Mouse (Mus musculus) intestine, embryonic 16.5 days (tissue): ENCODE data around the gene Sync. TPM values are rescaled to one million over a fixed set of nuclear protein-coding genes. Genes with fewer than 3 reads are reported as not detected.
A peak's percentile ranks its signal among the peaks of the same experiment; 100 is the strongest.

Source experiments
- ATAC-seq: fragments of 200-750 bp; cut with Nextera tagmentation; 2 replicates; pipeline ENCODE4 v1.8.0; 2017; ENCODE audit warnings: moderate TSS enrichment, moderate library complexity
- H3K27ac ChIP-seq: fragments of 300-500 bp; sonication (generic); 2 replicates; pipeline ENCODE4 v1.5.1; 2014; ENCODE audit warnings: mild to moderate bottlenecking, low read length
- H3K27me3 ChIP-seq: fragments of 300-500 bp; sonication (generic); replicated peaks from 2 replicates; pipeline ENCODE4 v1.6.1; 2014; ENCODE audit warnings: low read length, control low read depth, mixed read lengths; ENCODE audit not compliant: control insufficient read depth, insufficient read depth
- H3K36me3 ChIP-seq: fragments of 300-500 bp; sonication (generic); 2 replicates; pipeline ENCODE4 v1.6.1; 2014; ENCODE audit warnings: low read length, control low read depth; ENCODE audit not compliant: control insufficient read depth, insufficient read depth
- H3K4me1 ChIP-seq: fragments of 300-500 bp; sonication (generic); 2 replicates; pipeline ENCODE4 v1.6.1; 2014; ENCODE audit warnings: low read length, control low read depth, mixed read lengths; ENCODE audit not compliant: control insufficient read depth, insufficient read depth
- H3K4me2 ChIP-seq: fragments of 300-500 bp; sonication (generic); 2 replicates; pipeline ENCODE4 v1.6.1; 2014; ENCODE audit warnings: low read depth, low read length, control low read depth
- H3K4me3 ChIP-seq: fragments of 300-500 bp; sonication (generic); 2 replicates; pipeline ENCODE4 v1.5.1; 2014; ENCODE audit warnings: mild to moderate bottlenecking, low read length
- H3K9ac ChIP-seq: fragments of 300-500 bp; sonication (generic); 2 replicates; pipeline ENCODE4 v1.6.1; 2014; ENCODE audit warnings: low read depth, low read length
- H3K9me3 ChIP-seq: fragments of 300-500 bp; sonication (generic); 2 replicates; pipeline ENCODE4 v1.6.1; 2016; ENCODE audit warnings: low read length, control low read depth; ENCODE audit not compliant: control insufficient read depth
- WGBS: fragments of 180-500 bp; shearing (Covaris S2); extraction: QIAGEN DNeasy Blood & Tissue Kit; methylation state at CpG from one replicate; pipeline ENCODE4 v1.1.7; 2014; 5-methylcytosine and 5-hydroxymethylcytosine counted together
- polyA plus RNA-seq: library from polyadenylated mRNA; unstranded; fragments of >200 nt; fragmentation: Nextera tagmentation; extraction: Ambion mirVana; gene quantifications from 2 replicates; pipeline ENCODE4 v1.2.1, GENCODE M21; 2015

The Sync gene
- polyA plus RNA-seq: 1.1 and 1.3 TPM in 2 replicates

- Histone ChIP-seq H3K9me3 (no peaks in the 10 kb centered on the region), H3K36me3 (no peaks in the 10 kb centered on the region), H3K27me3 (peaks cover 8% of the 10 kb centered on the region; the same call in 1 of the 2 replicates), H3K4me2 (peak within 1 kb of the TSS; percentile 100), H3K27ac (no peak within 1 kb of the TSS), H3K9ac (peak within 1 kb of the TSS; percentile 72), H3K4me3 (peak within 1 kb of the TSS; percentile 61), H3K4me1 (peaks cover 18% of the 10 kb centered on the region)
- ATAC-seq: peak; percentile 49
- WGBS: 1% methylated on average over 41 of the region's 53 CpGs
Observed at GRCm38 (mm10) chr4:129287472-129287981, at the start of gene Sync. Gene Sync (plus strand): TSS chr4:129287617.

DNA sequence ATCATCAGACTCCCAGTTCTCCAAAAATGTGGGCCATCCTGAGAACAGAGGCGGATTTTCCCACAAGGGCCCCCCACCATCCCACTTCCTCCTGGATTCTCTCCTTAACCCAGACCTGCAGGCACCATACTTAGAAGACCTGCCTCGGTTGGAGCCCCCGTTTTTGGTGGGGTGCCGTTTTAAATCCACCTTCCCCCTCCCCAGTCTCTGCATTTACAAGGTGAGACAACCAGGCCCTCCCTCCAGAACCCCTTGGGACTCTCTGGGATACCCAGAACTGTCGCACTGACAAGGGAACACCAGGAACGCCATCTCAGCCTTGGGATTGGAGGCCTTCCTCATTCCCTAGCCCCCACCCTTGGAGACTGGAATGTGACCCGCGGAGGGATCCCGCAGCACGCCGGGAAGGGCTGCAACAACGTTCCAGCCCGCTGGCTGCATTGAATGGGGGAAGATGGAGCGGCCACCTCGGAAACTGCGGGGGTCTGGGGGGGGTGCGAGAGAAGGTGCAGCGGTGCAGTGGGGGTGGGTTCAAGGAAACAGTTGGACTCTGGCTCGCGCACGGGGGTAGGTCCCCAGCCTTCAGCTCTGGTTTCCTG, 49.5 kb upstream of the Sync start:
- Histone ChIP-seq H3K4me3 (peak overlapping the region; percentile 71), H3K4me1 (peaks cover 72% of the 10 kb centered on the region), H3K36me3 (no peaks in the 10 kb centered on the region), H3K4me2 (peak overlapping the region; percentile 99), H3K9me3 (no peaks in the 10 kb centered on the region), H3K27me3 (no peaks in the 10 kb centered on the region), H3K27ac (peak overlapping the region; percentile 90), H3K9ac (peak overlapping the region; percentile 80)
- ATAC-seq: no peak
- 10% methylated on average over 21 of the region's 21 CpGs for WGBS

DNA sequence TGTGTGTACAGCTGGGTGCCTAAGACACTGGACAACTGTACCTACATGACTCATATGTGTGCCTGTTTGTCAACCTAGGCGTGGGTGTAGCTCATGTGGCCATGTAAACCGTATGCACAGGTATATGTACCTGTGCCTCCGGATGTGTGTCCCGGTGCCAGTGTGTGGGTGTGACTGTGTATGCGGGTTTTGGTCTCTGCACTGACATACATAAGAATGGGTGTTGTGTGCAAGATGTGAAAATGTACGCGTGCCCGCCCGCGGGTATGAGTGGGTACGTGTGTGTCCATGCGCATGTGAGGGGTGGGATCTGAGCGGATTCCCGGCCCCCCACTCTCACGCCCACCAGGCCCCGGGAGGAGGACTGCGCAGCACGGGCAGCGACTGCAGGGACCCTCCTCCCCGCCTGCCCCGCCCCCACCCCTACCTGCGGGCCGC, 48.8 kb upstream of the Sync start:
- Histone ChIP-seq H3K36me3 (no peaks in the 10 kb centered on the region), H3K4me1 (peaks cover 66% of the 10 kb centered on the region), H3K4me3 (peak overlapping the region; percentile 71), H3K9ac (peak overlapping the region; percentile 80), H3K27me3 (no peaks in the 10 kb centered on the region), H3K9me3 (no peaks in the 10 kb centered on the region), H3K27ac (peak overlapping the region; percentile 73), H3K4me2 (peak overlapping the region; percentile 99)
- peak; percentile 23 for ATAC-seq
- under 1% methylated on average over 19 of the region's 23 CpGs for WGBS

GRCm38 (mm10) chr4:129239075-129239474, 48.3 kb upstream of the Sync start:
- ATAC-seq: peak; percentile 83
- Histone ChIP-seq H3K9ac (peak overlapping the region; percentile 80), H3K36me3 (no peaks in the 10 kb centered on the region), H3K9me3 (no peaks in the 10 kb centered on the region), H3K27ac (peak overlapping the region; percentile 73), H3K4me1 (peaks cover 66% of the 10 kb centered on the region), H3K4me2 (peak overlapping the region; percentile 99), H3K27me3 (no peaks in the 10 kb centered on the region), H3K4me3 (peak overlapping the region; percentile 71)
- WGBS: 0% methylated on average over 26 of the region's 29 CpGs

- Histone ChIP-seq H3K4me3 (no peak overlapping the region), H3K4me2 (no peak overlapping the region), H3K27ac (no peak overlapping the region; the same call in 1 of the 2 replicates), H3K4me1 (peaks cover 61% of the 10 kb centered on the region), H3K27me3 (no peaks in the 10 kb centered on the region), H3K9ac (peak overlapping the region; percentile 43), H3K36me3 (no peaks in the 10 kb centered on the region), H3K9me3 (no peaks in the 10 kb centered on the region)
- 35% methylated on average over 7 of the region's 7 CpGs for WGBS
- ATAC-seq: no peak
Observed at GRCm38 (mm10) chr4:129241898-129242297, 45.5 kb upstream of the Sync start.

- Histone ChIP-seq H3K9me3 (no peaks in the 10 kb centered on the region), H3K4me3 (no peak overlapping the region), H3K27me3 (no peaks in the 10 kb centered on the region), H3K4me1 (peaks cover 57% of the 10 kb centered on the region), H3K4me2 (0 out of 2 replicates have a peak overlapping the region, but pooled peaks have one; percentile 12), H3K36me3 (no peaks in the 10 kb centered on the region), H3K27ac (peak overlapping the region; percentile 31), H3K9ac (peak overlapping the region; percentile 43)
- ATAC-seq: no peak
- WGBS: 50% methylated on average over 4 of the region's 4 CpGs
Observed at GRCm38 (mm10) chr4:129242327-129242726, 45.1 kb upstream of the Sync start.

- WGBS: 41% methylated on average over 4 of the region's 4 CpGs
- H3K27me3 ChIP-seq: peaks cover 2% of the 10 kb centered on the region; the same call in 1 of the 2 replicates
- H3K4me1 ChIP-seq: peaks cover 53% of the 10 kb centered on the region
- ATAC-seq: no peak
- H3K9ac ChIP-seq: peak overlapping the region; percentile 43; the same call in 1 of the 2 replicates
- 0 out of 2 replicates have a peak overlapping the region, but pooled peaks have one; percentile 12 for H3K4me2 ChIP-seq
- no peak overlapping the region for H3K4me3 ChIP-seq
- peak overlapping the region; percentile 31; the same call in 1 of the 2 replicates for H3K27ac ChIP-seq
- H3K36me3 ChIP-seq: no peaks in the 10 kb centered on the region
- no peaks in the 10 kb centered on the region for H3K9me3 ChIP-seq
Observed at GRCm38 (mm10) chr4:129242761-129243160, 44.7 kb upstream of the Sync start.

DNA sequence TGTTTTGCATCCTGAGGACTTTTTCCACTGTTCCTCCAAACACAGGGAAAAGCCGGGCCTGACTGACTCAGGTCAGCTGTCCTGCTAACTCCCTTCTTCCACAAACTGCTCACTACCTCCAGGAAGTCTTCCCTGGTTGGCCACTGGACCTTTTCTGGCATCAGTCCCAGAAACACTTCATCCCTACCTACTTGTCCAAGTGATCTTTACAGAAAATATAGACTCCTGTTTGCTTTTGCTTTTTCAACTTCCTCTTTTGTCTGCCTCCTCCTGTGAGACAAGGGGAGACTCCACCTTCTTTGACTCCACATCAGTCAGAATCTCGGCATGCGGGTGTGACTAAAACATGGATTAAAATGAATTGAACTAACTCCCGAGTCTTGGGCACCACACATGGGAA, 42.6 kb upstream of the Sync start:
- Histone ChIP-seq H3K27me3 (peaks cover 5% of the 10 kb centered on the region; the same call in 1 of the 2 replicates), H3K36me3 (no peaks in the 10 kb centered on the region), H3K9ac (no peak overlapping the region), H3K27ac (peak overlapping the region; percentile 47), H3K4me1 (peaks cover 45% of the 10 kb centered on the region), H3K4me3 (no peak overlapping the region), H3K9me3 (no peaks in the 10 kb centered on the region), H3K4me2 (no peak overlapping the region)
- no peak for ATAC-seq
- WGBS: 45% methylated on average over 4 of the region's 4 CpGs

GRCm38 (mm10) chr4:129246360-129247301, 40.8 kb upstream of the Sync start:
- Histone ChIP-seq H3K4me2 (peak overlapping the region; percentile 95), H3K4me3 (peak overlapping the region; percentile 83), H3K9me3 (no peaks in the 10 kb centered on the region), H3K9ac (peak overlapping the region; percentile 90), H3K27me3 (peaks cover 5% of the 10 kb centered on the region; the same call in 1 of the 2 replicates), H3K36me3 (no peaks in the 10 kb centered on the region), H3K27ac (peak overlapping the region; percentile 98), H3K4me1 (peaks cover 39% of the 10 kb centered on the region)
- WGBS: 31% methylated on average over 15 of the region's 15 CpGs
- ATAC-seq: no peak
